Mouse (Mus musculus) liver, adult 2 months (tissue): ENCODE measurements around the gene Dcst2.

Source experiments
- CTCF ChIP-seq: fragments of 200-500 bp; IDR thresholded peaks from 2 replicates; pipeline ENCODE4 v1.5.1; 2011; ENCODE audit warnings: low read depth, low read length, control low read depth
- POLR2A ChIP-seq: fragments of 200-500 bp; IDR thresholded peaks from 2 replicates; pipeline ENCODE4 v1.6.1; 2011; ENCODE audit warnings: low read length, control low read depth; ENCODE audit not compliant: insufficient read depth; ENCODE audit errors: extremely low read depth

GRCm38 (mm10) chr3:89392871-89393311 is 31.1 kb downstream of the Dcst2 start:
- TF ChIP-seq CTCF (no peak), POLR2A (0 out of 2 replicates have a peak, but pooled peaks have one; percentile 26)
